In genomic region chr11:98387056-98387577, GRCm38 (mm10) we compare ENCODE assay signal across 23 mouse cellular contexts. TPM values are rescaled to one million over a fixed set of nuclear protein-coding genes. Genes with fewer than 3 reads are reported as not detected.
DNase-seq lines count a peak whose midpoint lies in the region; ATAC-seq lines count a peak whose summit lies in the region.
"Had no signal": no experiment of that assay in that cellular context is flagged by ENCODE, and none has a peak within 500 bp of the region (broad histone marks: within the 10 kb centered on the region; RNA-seq: fewer than 3 reads in every experiment).

No protein-coding gene starts in this region.

- no peak for ATAC-seq in heart, embryonic 11.5 days (replicated peaks; ENCODE audit: insufficient number of reproducible peaks, low FRiP score, low TSS enrichment)
- ATAC-seq in hindbrain, embryonic 15.5 days (ENCODE audit: low FRiP score, low read depth) = no peak
- ATAC-seq in hindbrain, embryonic 16.5 days = no peak
- ATAC-seq in embryonic facial prominence, embryonic 14.5 days (ENCODE audit: low read depth) = no peak
- ATAC-seq in neural tube, embryonic 15.5 days (ENCODE audit: low FRiP score) = no peak

- no peak overlapping the region for H3K4me2 ChIP-seq in heart, embryonic 11.5 days
- H3K4me2 ChIP-seq in hindbrain, embryonic 15.5 days = peak overlapping the region; percentile 33; the same call in 1 of the 2 replicates
- no peak overlapping the region for H3K4me2 ChIP-seq in hindbrain, embryonic 16.5 days (ENCODE audit: low read length)
- 0 out of 2 replicates have a peak overlapping the region, but pooled peaks have one; percentile 10 for H3K4me2 ChIP-seq in embryonic facial prominence, embryonic 14.5 days (ENCODE audit: low read depth, low read length)
- H3K4me2 ChIP-seq in neural tube, embryonic 15.5 days = peak overlapping the region; percentile 35; the same call in 1 of the 2 replicates
- H3K4me2 ChIP-seq: liver, embryonic 13.5 days; lung, embryonic 14.5 days had no signal

- WGBS in heart, embryonic 11.5 days (ENCODE audit: insufficient replicate concordance) = 39% methylated on average over 14 of the region's 14 CpGs
- 61% methylated on average over 14 of the region's 14 CpGs for WGBS in hindbrain, embryonic 15.5 days
- 64% methylated on average over 14 of the region's 14 CpGs for WGBS in hindbrain, embryonic 16.5 days
- WGBS in embryonic facial prominence, embryonic 14.5 days = 53% methylated on average over 14 of the region's 14 CpGs
- WGBS in neural tube, embryonic 15.5 days = 58% methylated on average over 14 of the region's 14 CpGs

- H3K4me3 ChIP-seq in heart, embryonic 11.5 days (ENCODE audit: low read depth, low read length) = no peak overlapping the region
- H3K4me3 ChIP-seq in hindbrain, embryonic 15.5 days = no peak overlapping the region
- no peak overlapping the region for H3K4me3 ChIP-seq in hindbrain, embryonic 16.5 days (ENCODE audit: low read length)
- H3K4me3 ChIP-seq in embryonic facial prominence, embryonic 14.5 days (ENCODE audit: low read depth, low read length) = no peak overlapping the region
- H3K4me3 ChIP-seq in neural tube, embryonic 15.5 days (replicated peaks) = no peak overlapping the region
- H3K4me3 ChIP-seq: left cerebral cortex, adult 2 months; liver, embryonic 13.5 days had no signal

- H3K9me3 ChIP-seq in heart, embryonic 11.5 days (replicated peaks; ENCODE audit: control insufficient read depth, low read length) = no peaks in the 10 kb centered on the region
- H3K9me3 ChIP-seq in hindbrain, embryonic 15.5 days = no peaks in the 10 kb centered on the region
- H3K9me3 ChIP-seq in hindbrain, embryonic 16.5 days (ENCODE audit: control insufficient read depth, low read length) = no peaks in the 10 kb centered on the region
- no peaks in the 10 kb centered on the region for H3K9me3 ChIP-seq in embryonic facial prominence, embryonic 14.5 days (ENCODE audit: control insufficient read depth, low read length)
- H3K9me3 ChIP-seq in neural tube, embryonic 15.5 days (replicated peaks) = no peaks in the 10 kb centered on the region
- H3K9me3 ChIP-seq: forebrain, embryonic 10.5 days; liver, embryonic 13.5 days had no signal

- peaks cover 19% of the 10 kb centered on the region for H3K27me3 ChIP-seq in heart, embryonic 11.5 days (ENCODE audit: control insufficient read depth, insufficient read depth, low read length)
- H3K27me3 ChIP-seq in hindbrain, embryonic 15.5 days = peaks cover 34% of the 10 kb centered on the region
- peaks cover 17% of the 10 kb centered on the region for H3K27me3 ChIP-seq in hindbrain, embryonic 16.5 days (replicated peaks; ENCODE audit: control insufficient read depth, insufficient read depth, low read length)
- H3K27me3 ChIP-seq in embryonic facial prominence, embryonic 14.5 days (replicated peaks; ENCODE audit: control insufficient read depth, insufficient read depth, low read length) = peaks cover 50% of the 10 kb centered on the region
- H3K27me3 ChIP-seq in neural tube, embryonic 15.5 days (replicated peaks) = peaks cover 67% of the 10 kb centered on the region

- no peak overlapping the region for H3K27ac ChIP-seq in heart, embryonic 11.5 days (ENCODE audit: low read depth, low read length)
- H3K27ac ChIP-seq in hindbrain, embryonic 15.5 days (replicated peaks) = no peak overlapping the region
- no peak overlapping the region for H3K27ac ChIP-seq in hindbrain, embryonic 16.5 days (ENCODE audit: low read depth, low read length)
- no peak overlapping the region for H3K27ac ChIP-seq in embryonic facial prominence, embryonic 14.5 days (replicated peaks; ENCODE audit: low read depth, low read length)
- H3K27ac ChIP-seq in neural tube, embryonic 15.5 days (replicated peaks) = no peak overlapping the region
- H3K27ac ChIP-seq: forebrain, embryonic 10.5 days; left cerebral cortex, adult 2 months; liver, embryonic 13.5 days had no signal

- no peaks in the 10 kb centered on the region for H3K36me3 ChIP-seq in heart, embryonic 11.5 days (ENCODE audit: control insufficient read depth, insufficient read depth, low read length)
- no peaks in the 10 kb centered on the region for H3K36me3 ChIP-seq in hindbrain, embryonic 15.5 days
- no peaks in the 10 kb centered on the region for H3K36me3 ChIP-seq in hindbrain, embryonic 16.5 days (ENCODE audit: control insufficient read depth, insufficient read depth, low read length)
- H3K36me3 ChIP-seq in embryonic facial prominence, embryonic 14.5 days (ENCODE audit: control insufficient read depth, insufficient read depth, low read length) = no peaks in the 10 kb centered on the region
- no peaks in the 10 kb centered on the region for H3K36me3 ChIP-seq in neural tube, embryonic 15.5 days
- H3K36me3 ChIP-seq: forebrain, embryonic 10.5 days; liver, embryonic 13.5 days had no signal

- peaks cover 52% of the 10 kb centered on the region for H3K4me1 ChIP-seq in heart, embryonic 11.5 days (ENCODE audit: control insufficient read depth, insufficient read depth, low read length)
- H3K4me1 ChIP-seq in hindbrain, embryonic 15.5 days (replicated peaks) = 0 out of 2 replicates have a peak, but pooled peaks cover 3% of the 10 kb centered on the region
- H3K4me1 ChIP-seq in hindbrain, embryonic 16.5 days (ENCODE audit: control insufficient read depth, insufficient read depth, low read depth, low read length) = no peaks in the 10 kb centered on the region
- H3K4me1 ChIP-seq in embryonic facial prominence, embryonic 14.5 days (ENCODE audit: control insufficient read depth, insufficient read depth, low read length) = no peaks in the 10 kb centered on the region
- peaks cover 9% of the 10 kb centered on the region; the same call in 1 of the 2 replicates for H3K4me1 ChIP-seq in neural tube, embryonic 15.5 days

- H3K9ac ChIP-seq in heart, embryonic 11.5 days (ENCODE audit: low read depth, low read length) = no peak overlapping the region
- no peak overlapping the region for H3K9ac ChIP-seq in hindbrain, embryonic 15.5 days
- no peak overlapping the region for H3K9ac ChIP-seq in hindbrain, embryonic 16.5 days (ENCODE audit: low read depth, low read length)
- H3K9ac ChIP-seq in embryonic facial prominence, embryonic 14.5 days (ENCODE audit: low read depth, low read length) = no peak overlapping the region
- no peak overlapping the region; the same call in 1 of the 2 replicates for H3K9ac ChIP-seq in neural tube, embryonic 15.5 days (replicated peaks)
- H3K9ac ChIP-seq: forebrain, postnatal 0 days; liver, embryonic 13.5 days; lung, embryonic 14.5 days had no signal

- peak; percentile 85 for DNase-seq in heart, adult 11 months
- DNase-seq in embryonic facial prominence, embryonic 14.5 days (ENCODE audit: low spot score) = no peak
- no peak for DNase-seq in layer of hippocampus, adult 9-10 months (ENCODE audit: low spot score)
- DNase-seq: adrenal gland, adult 2 months; cerebellum, adult 9-10 months; forebrain, postnatal 0 days; heart, adult 18-20 months; heart, postnatal 36 days; kidney, postnatal 36 days; layer of hippocampus, adult 9-11 months; liver, embryonic 13.5 days; lung, postnatal 36 days; right cerebral cortex, postnatal 25 days; thymus, adult 2 months had no signal

RNA-seq across cellular contexts. Expression of gene Pnmt, which starts 0.9 kb away (rescaled TPM):
- polyA plus RNA-seq in heart, embryonic 11.5 days (2014; fragmentation: Nextera tagmentation; extraction: Ambion mirVana) = 3.9 and 4.8 TPM in 2 replicates
- 3.7 and 4.0 TPM in 2 replicates for polyA plus RNA-seq in hindbrain, embryonic 15.5 days (2015; fragmentation: Nextera tagmentation; extraction: Ambion mirVana)
- polyA plus RNA-seq in hindbrain, embryonic 16.5 days (2015; fragmentation: Nextera tagmentation; extraction: Ambion mirVana) = 4.5 and 4.9 TPM in 2 replicates
- 0.49 and 0.59 TPM in 2 replicates for polyA plus RNA-seq in embryonic facial prominence, embryonic 14.5 days (2014; fragmentation: Nextera tagmentation; extraction: Ambion mirVana)
- 2.2 and 2.9 TPM in 2 replicates for polyA plus RNA-seq in neural tube, embryonic 15.5 days (2015; fragmentation: Nextera tagmentation; extraction: Ambion mirVana)
- polyA plus RNA-seq: forebrain, embryonic 10.5 days; intestine, embryonic 14.5 days; liver, embryonic 13.5 days; lung, embryonic 14.5 days; urinary bladder, adult 2 months had no signal

RNA-seq across cellular contexts. Expression of gene Tcap, which starts 3.5 kb away (rescaled TPM):
- 149 and 151 TPM in 2 replicates for polyA plus RNA-seq in heart, embryonic 11.5 days (2014; fragmentation: Nextera tagmentation; extraction: Ambion mirVana)
- polyA plus RNA-seq in hindbrain, embryonic 15.5 days (2015; fragmentation: Nextera tagmentation; extraction: Ambion mirVana) = 0.39 TPM in 1 of 2 replicates, not detected in the other
- polyA plus RNA-seq in hindbrain, embryonic 16.5 days (2015; fragmentation: Nextera tagmentation; extraction: Ambion mirVana) = 0.16 and 1.7 TPM in 2 replicates
- 22.8 and 27.7 TPM in 2 replicates for polyA plus RNA-seq in embryonic facial prominence, embryonic 14.5 days (2014; fragmentation: Nextera tagmentation; extraction: Ambion mirVana)
- polyA plus RNA-seq in neural tube, embryonic 15.5 days (2015; fragmentation: Nextera tagmentation; extraction: Ambion mirVana) = 1.4 and 1.7 TPM in 2 replicates
- polyA plus RNA-seq: forebrain, postnatal 0 days; intestine, embryonic 14.5 days; lung, embryonic 14.5 days had no signal

RNA-seq across cellular contexts. Expression of gene Pgap3, which starts 13.2 kb away (rescaled TPM):
- polyA plus RNA-seq in heart, embryonic 11.5 days (2014; fragmentation: Nextera tagmentation; extraction: Ambion mirVana) = 10.6 and 13.7 TPM in 2 replicates
- 7.4 and 9.6 TPM in 2 replicates for polyA plus RNA-seq in hindbrain, embryonic 15.5 days (2015; fragmentation: Nextera tagmentation; extraction: Ambion mirVana)
- 8.2 and 9.3 TPM in 2 replicates for polyA plus RNA-seq in hindbrain, embryonic 16.5 days (2015; fragmentation: Nextera tagmentation; extraction: Ambion mirVana)
- 9.3 and 10.5 TPM in 2 replicates for polyA plus RNA-seq in embryonic facial prominence, embryonic 14.5 days (2014; fragmentation: Nextera tagmentation; extraction: Ambion mirVana)
- polyA plus RNA-seq in neural tube, embryonic 15.5 days (2015; fragmentation: Nextera tagmentation; extraction: Ambion mirVana) = 7.4 and 9.6 TPM in 2 replicates

RNA-seq across cellular contexts. Expression of gene Erbb2, which starts 25.2 kb away (rescaled TPM):
- 48.0 and 56.4 TPM in 2 replicates for polyA plus RNA-seq in heart, embryonic 11.5 days (2014; fragmentation: Nextera tagmentation; extraction: Ambion mirVana)
- 8.9 and 9.0 TPM in 2 replicates for polyA plus RNA-seq in hindbrain, embryonic 15.5 days (2015; fragmentation: Nextera tagmentation; extraction: Ambion mirVana)
- polyA plus RNA-seq in hindbrain, embryonic 16.5 days (2015; fragmentation: Nextera tagmentation; extraction: Ambion mirVana) = 6.6 and 10.0 TPM in 2 replicates
- 48.3 and 54.8 TPM in 2 replicates for polyA plus RNA-seq in embryonic facial prominence, embryonic 14.5 days (2014; fragmentation: Nextera tagmentation; extraction: Ambion mirVana)
- polyA plus RNA-seq in neural tube, embryonic 15.5 days (2015; fragmentation: Nextera tagmentation; extraction: Ambion mirVana) = 7.3 and 9.4 TPM in 2 replicates

RNA-seq across cellular contexts. Expression of gene Stard3, which starts 28.9 kb away (rescaled TPM):
- polyA plus RNA-seq in heart, embryonic 11.5 days (2014; fragmentation: Nextera tagmentation; extraction: Ambion mirVana) = 39.6 and 40.6 TPM in 2 replicates
- polyA plus RNA-seq in hindbrain, embryonic 15.5 days (2015; fragmentation: Nextera tagmentation; extraction: Ambion mirVana) = 36.5 and 40.3 TPM in 2 replicates
- polyA plus RNA-seq in hindbrain, embryonic 16.5 days (2015; fragmentation: Nextera tagmentation; extraction: Ambion mirVana) = 39.0 and 39.9 TPM in 2 replicates
- 31.0 and 32.8 TPM in 2 replicates for polyA plus RNA-seq in embryonic facial prominence, embryonic 14.5 days (2014; fragmentation: Nextera tagmentation; extraction: Ambion mirVana)
- 31.6 and 37.6 TPM in 2 replicates for polyA plus RNA-seq in neural tube, embryonic 15.5 days (2015; fragmentation: Nextera tagmentation; extraction: Ambion mirVana)

Comparison
In these comparisons a context has a peak if more than half of its experiments do, and no peak if none do; other contexts are left out.
1. H3K4me2 ChIP-seq: peak in hindbrain, embryonic 15.5 days (single experiment), embryonic facial prominence, embryonic 14.5 days (single experiment) and neural tube, embryonic 15.5 days (single experiment); none in heart, embryonic 11.5 days (single experiment) and hindbrain, embryonic 16.5 days (single experiment).